Mouse (Mus musculus) CH12.LX (cell line): ENCODE data around the gene Gpx1. TPM values are rescaled to one million over a fixed set of nuclear protein-coding genes. Genes with fewer than 3 reads are reported as not detected.

Experiments used
- DNase-seq: peaks from one replicate; pipeline ENCODE4 v3.0.0-alpha.2; 2013; ENCODE audit errors: extremely low read depth
- H3K27ac ChIP-seq: 2 replicates; pipeline ENCODE4 v1.5.1; 2012; ENCODE audit warnings: low read depth, mild to moderate bottlenecking, control low read depth, moderate library complexity; ENCODE audit not compliant: insufficient read depth
- H3K27me3 ChIP-seq: replicated peaks from 2 replicates; pipeline ENCODE3; 2012; ENCODE audit warnings: inconsistent platforms
- H3K36me3 ChIP-seq, 2 experiments: replicated peaks in 1 of 2; 2 replicates each; pipeline versions ENCODE3 to v1.6.1; 2012; ENCODE audit warnings: inconsistent platforms in 1 of 2, low read length in 1 of 2, mild to moderate bottlenecking in 1 of 2, mixed read lengths in 1 of 2, moderate library complexity in 1 of 2; ENCODE audit not compliant: control insufficient read depth in 1 of 2, insufficient read depth in 1 of 2
- H3K4me1 ChIP-seq, 2 experiments: 2 replicates each; pipeline ENCODE4 v1.6.1; 2012; ENCODE audit warnings: inconsistent platforms in 1 of 2, moderate library complexity in 1 of 2; ENCODE audit not compliant: insufficient read depth in 2 of 2, control insufficient read depth in 1 of 2
- H3K4me2 ChIP-seq: 2 replicates; pipeline ENCODE4 v1.6.1; 2012; ENCODE audit warnings: low read depth, mild to moderate bottlenecking, control low read depth; ENCODE audit not compliant: poor library complexity, insufficient read depth, severe bottlenecking
- H3K4me3 ChIP-seq, 3 experiments: fragments of 150-350 bp in 1 of 3; sonication (generic) in 1 of 3; replicated peaks in 1 of 3; 2 replicates each; pipeline versions ENCODE3 to v1.5.1; 2011 to 2012; ENCODE audit warnings: low read depth in 2 of 3, low read length in 2 of 3, mild to moderate bottlenecking in 2 of 3, moderate library complexity in 2 of 3, control low read depth in 1 of 3, improper control_type of control experiment in 1 of 3, inconsistent platforms in 1 of 3, mixed read lengths in 1 of 3; ENCODE audit not compliant: poor library complexity in 1 of 3
- H3K79me2 ChIP-seq: replicated peaks from 2 replicates; pipeline ENCODE4 v1.6.1; 2012; ENCODE audit warnings: mild to moderate bottlenecking, moderate library complexity; ENCODE audit not compliant: control insufficient read depth, poor library complexity, insufficient read depth, severe bottlenecking; ENCODE audit errors: extremely low read depth
- H3K9ac ChIP-seq: 2 replicates; pipeline ENCODE4 v1.6.1; 2012; ENCODE audit warnings: low read depth, mild to moderate bottlenecking, control low read depth, moderate library complexity; ENCODE audit not compliant: insufficient read depth
- H3K9me3 ChIP-seq: replicated peaks from 2 replicates; pipeline ENCODE3; 2012; ENCODE audit warnings: low read length, inconsistent platforms, mixed read lengths
- CHD1 ChIP-seq: IDR thresholded peaks from 2 replicates; pipeline ENCODE4 v1.6.1; 2012; ENCODE audit warnings: low read depth, low read length, improper control_type of control experiment, inconsistent platforms
- CHD2 ChIP-seq: IDR thresholded peaks from 2 replicates; pipeline ENCODE4 v1.6.1; 2011; ENCODE audit warnings: low read length, improper control_type of control experiment
- E2F4 ChIP-seq: IDR thresholded peaks from 2 replicates; pipeline ENCODE4 v1.6.1; 2011; ENCODE audit warnings: low read depth, low read length, improper control_type of control experiment; ENCODE audit not compliant: insufficient replicate concordance
- ELF1 ChIP-seq: IDR thresholded peaks from 2 replicates; pipeline ENCODE4 v1.6.1; 2014; ENCODE audit warnings: low read depth, mild to moderate bottlenecking, inconsistent platforms, low read length, improper control_type of control experiment
- HCFC1 ChIP-seq: IDR thresholded peaks from 2 replicates; pipeline ENCODE4 v1.6.1; 2012; ENCODE audit warnings: low read depth, mild to moderate bottlenecking, inconsistent platforms, low read length, improper control_type of control experiment
- IRF4 ChIP-seq: IDR thresholded peaks from 2 replicates; pipeline ENCODE4 v1.6.1; 2014; ENCODE audit warnings: low read depth, mild to moderate bottlenecking, inconsistent platforms, low read length, improper control_type of control experiment
- KAT2A ChIP-seq: IDR thresholded peaks from 2 replicates; pipeline ENCODE4 v1.6.1; 2012; ENCODE audit warnings: low read length, improper control_type of control experiment, inconsistent platforms; ENCODE audit not compliant: insufficient replicate concordance
- MEF2A ChIP-seq: IDR thresholded peaks from 2 replicates; pipeline ENCODE4 v1.6.1; 2014; ENCODE audit warnings: low read depth, mild to moderate bottlenecking, inconsistent platforms, low read length, improper control_type of control experiment, borderline replicate concordance
- MXI1 ChIP-seq: IDR thresholded peaks from 2 replicates; pipeline ENCODE4 v1.6.1; 2011; ENCODE audit warnings: mild to moderate bottlenecking, low read depth, low read length, improper control_type of control experiment
- MYC ChIP-seq: IDR thresholded peaks from 2 replicates; pipeline ENCODE4 v1.6.1; 2011; ENCODE audit warnings: low read depth, mild to moderate bottlenecking, improper control_type of control experiment, low read length
- NELFE ChIP-seq: IDR thresholded peaks from 2 replicates; pipeline ENCODE4 v1.6.1; 2011; ENCODE audit warnings: low read depth, low read length, improper control_type of control experiment
- NRF1 ChIP-seq: IDR thresholded peaks from 2 replicates; pipeline ENCODE4 v1.6.1; 2014; ENCODE audit warnings: low read depth, mild to moderate bottlenecking, inconsistent platforms, low read length, improper control_type of control experiment, moderate library complexity
- POLR2A ChIP-seq: IDR thresholded peaks from 2 replicates; pipeline ENCODE4 v1.6.1; 2011; ENCODE audit warnings: low read depth, mild to moderate bottlenecking, improper control_type of control experiment, low read length
- POLR2AphosphoS2 ChIP-seq: IDR thresholded peaks from 2 replicates; pipeline ENCODE4 v1.6.1; 2011; ENCODE audit warnings: low read depth, low read length, improper control_type of control experiment
- RAD21 ChIP-seq: IDR thresholded peaks from 2 replicates; pipeline ENCODE4 v1.6.1; 2011; ENCODE audit warnings: low read depth, mild to moderate bottlenecking, low read length, improper control_type of control experiment, moderate library complexity
- RCOR1 ChIP-seq: conservative IDR thresholded peaks from 2 replicates; pipeline ENCODE4 v1.6.1; 2012; ENCODE audit warnings: low read depth, mild to moderate bottlenecking, inconsistent platforms, low read length, improper control_type of control experiment
- SIN3A ChIP-seq: IDR thresholded peaks from 2 replicates; pipeline ENCODE4 v1.6.1; 2012; ENCODE audit warnings: low read length, improper control_type of control experiment, inconsistent platforms
- TBP ChIP-seq: conservative IDR thresholded peaks from 2 replicates; pipeline ENCODE4 v1.6.1; 2011; ENCODE audit warnings: low read depth, low read length, improper control_type of control experiment
- UBTF ChIP-seq: IDR thresholded peaks from 2 replicates; pipeline ENCODE4 v1.6.1; 2012; ENCODE audit warnings: low read depth, mild to moderate bottlenecking, inconsistent platforms, low read length, improper control_type of control experiment, moderate library complexity
- USF2 ChIP-seq: conservative IDR thresholded peaks from 2 replicates; pipeline ENCODE4 v1.6.1; 2011; ENCODE audit warnings: low read depth, low read length, improper control_type of control experiment
- ZC3H11A ChIP-seq: IDR thresholded peaks from 2 replicates; pipeline ENCODE4 v1.6.1; 2012; ENCODE audit warnings: low read depth, mild to moderate bottlenecking, inconsistent platforms, low read length, improper control_type of control experiment
- ZNF384 ChIP-seq: IDR thresholded peaks from 2 replicates; pipeline ENCODE4 v1.6.1; 2012; ENCODE audit warnings: low read depth, low read length, improper control_type of control experiment, inconsistent platforms
- dilution Hi-C: fragments of 300-500 bp; cut with MboI; formaldehyde crosslinking; loops from 2 replicates; pipeline ENCODE4 v1.14.3; 2020; ENCODE audit warnings: low sequenced_read_pairs; ENCODE audit not compliant: extremely low pct_unique_long_range_greater_than_20kb, extremely low pct_ligation_motif_present
- in situ Hi-C: fragments of 300-500 bp; cut with MboI; formaldehyde crosslinking; loops from 3 replicates; pipeline ENCODE4 v1.14.3; 2019; ENCODE audit warnings: low sequenced_read_pairs, low pct_ligation_motif_present, low pct_unique_long_range_greater_than_20kb, mixed read lengths
- polyA plus RNA-seq: library from polyadenylated mRNA; unstranded; fragments of >175 nt; gene quantifications from 2 replicates; pipeline ENCODE4 v1.2.1, GENCODE M21; 2012; ENCODE audit warnings: low read depth; ENCODE audit not compliant: insufficient read length
- total RNA-seq, 2 experiments: library from RNA; depleted of rRNA; stranded (reverse); fragments of 300-350 nt in 1 of 2; fragments of >200 nt in 1 of 2; gene quantifications; 2 replicates each; pipeline ENCODE4 v1.2.3; 2012 to 2014

Gpx1 gene
- total and polyA plus RNA-seq, 3 experiments: 506 to 883 (median 813) TPM

DNA sequence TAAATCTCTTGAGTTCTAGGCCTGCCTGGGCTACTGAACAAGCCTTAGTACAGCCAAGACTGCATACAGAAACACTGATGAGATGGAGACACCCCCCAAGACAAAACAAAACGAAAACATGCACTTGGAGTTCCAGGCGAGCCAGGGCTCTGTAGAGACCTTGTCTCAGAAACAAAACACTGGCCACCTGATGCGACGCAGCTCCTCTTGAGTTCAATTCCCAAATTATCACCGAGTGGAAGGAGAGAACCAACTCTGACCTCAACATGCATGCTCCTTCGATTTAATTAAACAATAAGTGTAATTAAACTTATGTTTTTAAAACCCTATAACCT is 185 bp upstream of the Gpx1 start:
- no peak for TF ChIP-seq ELF1
- no peak for TF ChIP-seq SIN3A
- no peak for TF ChIP-seq POLR2AphosphoS2
- TF ChIP-seq RAD21: no peak
- TF ChIP-seq ZNF384: no peak
- TF ChIP-seq MXI1: no peak
- no peak for TF ChIP-seq POLR2A
- TF ChIP-seq KAT2A: no peak
- no peak for TF ChIP-seq USF2
- no peak for TF ChIP-seq CHD2
- no peak for TF ChIP-seq TBP
- no peak for TF ChIP-seq RCOR1
- no peak for TF ChIP-seq NRF1
- TF ChIP-seq NELFE: no peak
- TF ChIP-seq IRF4: no peak
- TF ChIP-seq CHD1: no peak
- TF ChIP-seq ZC3H11A: no peak
- H3K79me2 ChIP-seq: peaks cover 10% of the 10 kb centered on the region
- peak overlapping the region; percentile 81 for H3K27ac ChIP-seq
- DNase-seq: no peak
- peak overlapping the region; percentile 32; the same call in 1 of the 2 replicates for H3K9ac ChIP-seq
- in situ Hi-C loops (no loop called here), dilution Hi-C loops (no loop called here)
- peaks cover 23 to 44% of the 10 kb centered on the region in 2 experiments for H3K36me3 ChIP-seq
- H3K9me3 ChIP-seq: no peaks in the 10 kb centered on the region
- peaks cover 14 to 38% of the 10 kb centered on the region in 2 experiments for H3K4me1 ChIP-seq
- peak overlapping the region; percentile 60 for H3K4me2 ChIP-seq
- H3K27me3 ChIP-seq: no peaks in the 10 kb centered on the region
- H3K4me3 ChIP-seq: peak overlapping the region in 2 of 3 experiments; percentile 87 to 91

DNA sequence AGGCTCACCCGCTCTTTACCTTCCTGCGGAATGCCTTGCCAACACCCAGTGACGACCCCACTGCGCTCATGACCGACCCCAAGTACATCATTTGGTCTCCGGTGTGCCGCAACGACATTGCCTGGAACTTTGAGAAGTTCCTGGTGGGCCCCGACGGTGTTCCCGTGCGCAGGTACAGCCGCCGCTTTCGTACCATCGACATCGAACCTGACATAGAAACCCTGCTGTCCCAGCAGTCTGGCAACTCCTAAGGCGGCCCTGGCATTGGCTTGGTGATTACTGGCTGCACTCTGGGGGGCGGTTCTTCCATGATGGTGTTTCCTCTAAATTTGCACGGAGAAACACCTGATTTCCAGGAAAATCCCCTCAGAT is 1.2 kb downstream of the Gpx1 start:
- peak overlapping the region; percentile 75 for H3K4me2 ChIP-seq
- dilution Hi-C loops: no loop called here
- H3K4me1 ChIP-seq: peaks cover 14 to 38% of the 10 kb centered on the region in 2 experiments
- peak overlapping the region; percentile 81 for H3K9ac ChIP-seq
- peak; percentile 44 for DNase-seq
- in situ Hi-C loops: no loop called here
- TF ChIP-seq MEF2A (no peak), CHD2 (no peak), USF2 (no peak), IRF4 (0 out of 2 replicates have a peak, but pooled peaks have one; percentile 13), E2F4 (no peak), MYC (no peak), CHD1 (0 out of 2 replicates have a peak, but pooled peaks have one; percentile 45), HCFC1 (no peak), UBTF (no peak), ZC3H11A (no peak)
- peaks cover 10% of the 10 kb centered on the region for H3K79me2 ChIP-seq
- H3K9me3 ChIP-seq: no peaks in the 10 kb centered on the region
- peak overlapping the region; percentile 81 for H3K27ac ChIP-seq
- peak overlapping the region; percentile 87 to 91 (median 89) for H3K4me3 ChIP-seq
- no peaks in the 10 kb centered on the region for H3K27me3 ChIP-seq
- peaks cover 11 to 34% of the 10 kb centered on the region in 2 experiments for H3K36me3 ChIP-seq
